Comparison of ENCODE assay signal across 8 mouse cellular contexts in genomic region chr3:96635906-96636305, GRCm38 (mm10). TPM values are rescaled to one million over a fixed set of nuclear protein-coding genes. Genes with fewer than 3 reads are reported as not detected.
A peak's percentile ranks its signal among the peaks of the same experiment; 100 is the strongest.
DNase-seq lines count a peak whose midpoint lies in the region; ATAC-seq and TF ChIP-seq lines count a peak whose summit lies in the region.

No protein-coding gene starts in this region.

- in situ Hi-C loops in CH12.LX (cut with MboI; ENCODE audit: low pct_ligation_motif_present, low pct_unique_long_range_greater_than_20kb, low sequenced_read_pairs) = no loop called here

- H3K4me2 ChIP-seq in CH12.LX (ENCODE audit: insufficient read depth, low read depth, poor library complexity, severe bottlenecking) = peak overlapping the region; percentile 88
- H3K4me2 ChIP-seq in liver, embryonic 14.5 days (ENCODE audit: low read depth) = peak overlapping the region; percentile 93

- peak; percentile 25; the same call in 1 of the 2 replicates for ATAC-seq in liver, embryonic 14.5 days (ENCODE audit: insufficient read depth)

- H3K9ac ChIP-seq in CH12.LX (ENCODE audit: insufficient read depth, low read depth) = peak overlapping the region; percentile 89
- H3K9ac ChIP-seq in liver, embryonic 14.5 days (replicated peaks) = peak overlapping the region; percentile 99

- intact Hi-C loops in heart, postnatal 10 days (cut with DNase I) = loop anchor here (2.0 to 5.0 kb wide), 2 partner anchors 33 to 61 kb away; partner anchors contain the start of gene Pias3

- TF ChIP-seq POLR2A in CH12.LX (IDR thresholded peaks at IDR 0.05; ENCODE audit: low read depth, low read length) = no peak

- peaks cover 57% of the 10 kb centered on the region for H3K36me3 ChIP-seq in heart, embryonic 10.5 days
- H3K36me3 ChIP-seq in CH12.LX (replicated peaks in 1 of 2; ENCODE audit: control insufficient read depth in 1 of 2, insufficient read depth in 1 of 2, low read length in 1 of 2) = peaks cover 29 to 66% of the 10 kb centered on the region in 2 experiments
- H3K36me3 ChIP-seq in forebrain, embryonic 10.5 days (replicated peaks) = peaks cover 67% of the 10 kb centered on the region
- peaks cover 16% of the 10 kb centered on the region for H3K36me3 ChIP-seq in liver, embryonic 14.5 days (replicated peaks; ENCODE audit: control insufficient read depth, insufficient read depth, low read depth)

- no peak for DNase-seq in heart, embryonic 10.5 days (ENCODE audit: low spot score)
- DNase-seq in heart, postnatal 10 days = no peak
- DNase-seq in CH12.LX (ENCODE audit: extremely low read depth) = no peak
- DNase-seq in forebrain, embryonic 10.5 days (ENCODE audit: extremely low spot score, low spot score) = no peak
- no peak for DNase-seq in liver, embryonic 14.5 days (ENCODE audit: low read depth in 3 of 3, low spot score in 3 of 3)
- no peak for DNase-seq in urinary bladder, postnatal 36 days (ENCODE audit: low spot score in 2 of 2)
- no peak for DNase-seq in frontal cortex, postnatal 10 days (ENCODE audit: low spot score in 2 of 2)
- DNase-seq in adrenal gland, adult 8-10 months = no peak

- no peak for TF ChIP-seq EP300 in CH12.LX (IDR thresholded peaks at IDR 0.05; ENCODE audit: low read length)
- no peak for TF ChIP-seq EP300 in liver, embryonic 14.5 days (IDR thresholded peaks at IDR 0.05; ENCODE audit: low read depth)

- H3K79me2 ChIP-seq in CH12.LX (replicated peaks; ENCODE audit: control insufficient read depth, extremely low read depth, insufficient read depth, poor library complexity, severe bottlenecking) = peaks cover 10% of the 10 kb centered on the region

- peak overlapping the region; percentile 98 for H3K4me3 ChIP-seq in heart, embryonic 10.5 days
- H3K4me3 ChIP-seq in CH12.LX (replicated peaks in 1 of 3; ENCODE audit: low read depth in 2 of 3, low read length in 2 of 3, poor library complexity in 1 of 3) = peak overlapping the region; percentile 67 to 91 (median 70)
- peak overlapping the region; percentile 94 for H3K4me3 ChIP-seq in forebrain, embryonic 10.5 days
- H3K4me3 ChIP-seq in liver, embryonic 14.5 days (ENCODE audit: insufficient read depth in 1 of 2, low read depth in 2 of 2, low read length in 2 of 2) = peak overlapping the region; percentile 85 to 99

- no peaks in the 10 kb centered on the region for H3K27me3 ChIP-seq in heart, embryonic 10.5 days (ENCODE audit: insufficient read depth, poor library complexity, severe bottlenecking)
- H3K27me3 ChIP-seq in CH12.LX (replicated peaks) = no peaks in the 10 kb centered on the region
- H3K27me3 ChIP-seq in forebrain, embryonic 10.5 days (ENCODE audit: poor library complexity, severe bottlenecking) = no peaks in the 10 kb centered on the region
- no peaks in the 10 kb centered on the region for H3K27me3 ChIP-seq in liver, embryonic 14.5 days (ENCODE audit: control insufficient read depth, insufficient read depth, low read length)

- H3K4me1 ChIP-seq in heart, embryonic 10.5 days = peaks cover 29% of the 10 kb centered on the region
- peaks cover 6 to 30% of the 10 kb centered on the region in 2 experiments for H3K4me1 ChIP-seq in CH12.LX (ENCODE audit: control insufficient read depth in 1 of 2, insufficient read depth in 2 of 2)
- H3K4me1 ChIP-seq in forebrain, embryonic 10.5 days = peaks cover 32% of the 10 kb centered on the region
- peaks cover 13% of the 10 kb centered on the region in 2 experiments for H3K4me1 ChIP-seq in liver, embryonic 14.5 days (replicated peaks; ENCODE audit: control insufficient read depth in 2 of 2, insufficient read depth in 2 of 2, low read length in 1 of 2)

- TF ChIP-seq RAD21 in CH12.LX (IDR thresholded peaks at IDR 0.05; ENCODE audit: low read depth, low read length) = no peak

- no peaks in the 10 kb centered on the region for H3K9me3 ChIP-seq in heart, embryonic 10.5 days
- H3K9me3 ChIP-seq in CH12.LX (replicated peaks; ENCODE audit: low read length) = no peaks in the 10 kb centered on the region
- H3K9me3 ChIP-seq in forebrain, embryonic 10.5 days = no peaks in the 10 kb centered on the region
- H3K9me3 ChIP-seq in liver, embryonic 14.5 days (ENCODE audit: control insufficient read depth, low read length) = no peaks in the 10 kb centered on the region

- dilution Hi-C loops in CH12.LX (cut with MboI; ENCODE audit: extremely low pct_ligation_motif_present, extremely low pct_unique_long_range_greater_than_20kb, low sequenced_read_pairs) = no loop called here

- peak overlapping the region; percentile 98 for H3K27ac ChIP-seq in heart, embryonic 10.5 days
- peak overlapping the region; percentile 26; the same call in 1 of the 2 replicates for H3K27ac ChIP-seq in CH12.LX (ENCODE audit: insufficient read depth, low read depth)
- H3K27ac ChIP-seq in forebrain, embryonic 10.5 days = peak overlapping the region; percentile 94
- peak overlapping the region; percentile 71 for H3K27ac ChIP-seq in liver, embryonic 14.5 days

- 8% methylated on average over 15 of the region's 15 CpGs for WGBS in heart, embryonic 10.5 days
- WGBS in forebrain, embryonic 10.5 days = 13% methylated on average over 15 of the region's 15 CpGs
- WGBS in liver, embryonic 14.5 days (ENCODE audit: insufficient replicate concordance) = 5% methylated on average over 15 of the region's 15 CpGs

- TF ChIP-seq CTCF in CH12.LX (conservative IDR thresholded peaks at IDR 0.05 in 1 of 2, IDR thresholded peaks at IDR 0.05 in 1 of 2; ENCODE audit: low read depth in 2 of 2, low read length in 2 of 2) = no peak
- no peak for TF ChIP-seq CTCF in liver, embryonic 14.5 days (IDR thresholded peaks at IDR 0.05; ENCODE audit: low read depth)

TF ChIP-seq in CH12.LX, 34 proteins besides CTCF, POLR2A, EP300 and RAD21 (continues in another document):
- TF ChIP-seq HCFC1 (IDR thresholded peaks at IDR 0.05; ENCODE audit: low read depth, low read length) (no peak), POLR2AphosphoS2 (IDR thresholded peaks at IDR 0.05; ENCODE audit: low read depth, low read length) (no peak), IRF4 (IDR thresholded peaks at IDR 0.05; ENCODE audit: low read depth, low read length) (no peak), JUN (IDR thresholded peaks at IDR 0.05; ENCODE audit: insufficient read depth, low read depth, low read length) (no peak), MAFK (IDR thresholded peaks at IDR 0.05; ENCODE audit: insufficient replicate concordance, low read length) (no peak)

RNA-seq across cellular contexts. Expression of gene Gm42957, which starts 0.6 kb away (rescaled TPM):
- polyA plus RNA-seq in heart, embryonic 10.5 days (2016; fragmentation: Nextera tagmentation; extraction: Ambion mirVana) = 0.10 and 0.26 TPM in 2 replicates
- under 1 TPM in 1 of 2 experiments, not detected in 1; 0.20 TPM for total RNA-seq in heart, postnatal 10 days (2021)
- total RNA-seq in CH12.LX (2012; rRNA removed) = 0.08 and 0.13 TPM in 2 replicates
- total RNA-seq in CH12.LX (2014; rRNA removed) = not detected in 2 replicates
- polyA plus RNA-seq in CH12.LX (2012; ENCODE audit: insufficient read length, low read depth) = 0.11 TPM in 1 of 2 replicates, not detected in the other
- 0.11 and 0.12 TPM in 2 replicates for polyA plus RNA-seq in forebrain, embryonic 10.5 days (2016; fragmentation: Nextera tagmentation; extraction: Ambion mirVana)
- 0.02 TPM in 1 of 2 replicates, not detected in the other for polyA plus RNA-seq in liver, embryonic 14.5 days (2012; rRNA removed)
- not detected in 2 replicates for polyA plus RNA-seq in liver, embryonic 14.5 days (2014; fragmentation: Nextera tagmentation; extraction: Ambion mirVana)
- total RNA-seq in adrenal gland, adult 8-10 months (2022) = under 1 TPM; 0.32 to 0.80 (median 0.40) TPM

RNA-seq across cellular contexts. Expression of gene Pex11b, which starts 0.7 kb away (rescaled TPM):
- polyA plus RNA-seq in heart, embryonic 10.5 days (2016; fragmentation: Nextera tagmentation; extraction: Ambion mirVana) = 37.1 and 39.0 TPM in 2 replicates
- total RNA-seq in heart, postnatal 10 days (2021) = 10 to 100 TPM; 30.3 to 35.3 TPM
- total RNA-seq in CH12.LX (2012; rRNA removed) = 23.4 and 23.9 TPM in 2 replicates
- 26.3 and 33.1 TPM in 2 replicates for total RNA-seq in CH12.LX (2014; rRNA removed)
- polyA plus RNA-seq in CH12.LX (2012; ENCODE audit: insufficient read length, low read depth) = 23.2 and 27.9 TPM in 2 replicates
- polyA plus RNA-seq in forebrain, embryonic 10.5 days (2016; fragmentation: Nextera tagmentation; extraction: Ambion mirVana) = 36.6 and 40.7 TPM in 2 replicates
- polyA plus RNA-seq in liver, embryonic 14.5 days (2012; rRNA removed) = 10.5 and 10.7 TPM in 2 replicates
- polyA plus RNA-seq in liver, embryonic 14.5 days (2014; fragmentation: Nextera tagmentation; extraction: Ambion mirVana) = 15.7 and 19.1 TPM in 2 replicates
- 10 to 100 TPM; 51.1 to 60.0 (median 56.2) TPM for total RNA-seq in adrenal gland, adult 8-10 months (2022)

RNA-seq across cellular contexts. Expression of gene Rbm8a, which starts 6.2 kb away (rescaled TPM):
- polyA plus RNA-seq in heart, embryonic 10.5 days (2016; fragmentation: Nextera tagmentation; extraction: Ambion mirVana) = 112 and 150 TPM in 2 replicates
- total RNA-seq in heart, postnatal 10 days (2021) = 10 to 100 TPM; 47.9 to 55.9 TPM
- total RNA-seq in CH12.LX (2012; rRNA removed) (80.3 and 114 TPM in 2 replicates), CH12.LX (2014; rRNA removed) (50.2 and 59.7 TPM in 2 replicates)
- polyA plus RNA-seq in CH12.LX (2012; ENCODE audit: insufficient read length, low read depth) = 187 and 377 TPM in 2 replicates
- polyA plus RNA-seq in forebrain, embryonic 10.5 days (2016; fragmentation: Nextera tagmentation; extraction: Ambion mirVana) = 224 and 226 TPM in 2 replicates
- polyA plus RNA-seq in liver, embryonic 14.5 days (2012; rRNA removed) = 11.6 and 22.8 TPM in 2 replicates
- polyA plus RNA-seq in liver, embryonic 14.5 days (2014; fragmentation: Nextera tagmentation; extraction: Ambion mirVana) = 69.1 and 73.6 TPM in 2 replicates
- 100 to 1,000 TPM in 1 of 4 experiments, 10 to 100 TPM in 3; 54.6 to 101 (median 71.7) TPM for total RNA-seq in adrenal gland, adult 8-10 months (2022)

RNA-seq across cellular contexts. Expression of gene Itga10, which starts 9.5 kb away (rescaled TPM):
- polyA plus RNA-seq in heart, embryonic 10.5 days (2016; fragmentation: Nextera tagmentation; extraction: Ambion mirVana) = 0.74 and 0.84 TPM in 2 replicates
- total RNA-seq in heart, postnatal 10 days (2021) = 1 to 10 TPM in 1 of 2 experiments, under 1 TPM in 1; 0.60 to 1.5 TPM
- total RNA-seq in CH12.LX (2012; rRNA removed) (0.80 and 1.2 TPM in 2 replicates), CH12.LX (2014; rRNA removed) (0.36 and 0.46 TPM in 2 replicates)
- polyA plus RNA-seq in CH12.LX (2012; ENCODE audit: insufficient read length, low read depth) = 1.0 and 1.2 TPM in 2 replicates
- 0.43 and 0.51 TPM in 2 replicates for polyA plus RNA-seq in forebrain, embryonic 10.5 days (2016; fragmentation: Nextera tagmentation; extraction: Ambion mirVana)
- 0.42 and 0.47 TPM in 2 replicates for polyA plus RNA-seq in liver, embryonic 14.5 days (2012; rRNA removed)
- polyA plus RNA-seq in liver, embryonic 14.5 days (2014; fragmentation: Nextera tagmentation; extraction: Ambion mirVana) = 0.05 TPM in 2 replicates
- total RNA-seq in adrenal gland, adult 8-10 months (2022) = 1 to 10 TPM; 1.5 to 2.4 (median 1.8) TPM

RNA-seq across cellular contexts. Expression of gene Ankrd35, which starts 34.0 kb away (rescaled TPM):
- 0.14 TPM in 2 replicates for polyA plus RNA-seq in heart, embryonic 10.5 days (2016; fragmentation: Nextera tagmentation; extraction: Ambion mirVana)
- under 1 TPM; 0.55 to 0.60 TPM for total RNA-seq in heart, postnatal 10 days (2021)
- 6.5 and 11.2 TPM in 2 replicates for total RNA-seq in CH12.LX (2012; rRNA removed)
- 0.51 and 0.78 TPM in 2 replicates for total RNA-seq in CH12.LX (2014; rRNA removed)
- polyA plus RNA-seq in CH12.LX (2012; ENCODE audit: insufficient read length, low read depth) = 1.9 and 2.5 TPM in 2 replicates
- polyA plus RNA-seq in forebrain, embryonic 10.5 days (2016; fragmentation: Nextera tagmentation; extraction: Ambion mirVana) = 0.06 and 0.09 TPM in 2 replicates
- 0.26 and 0.39 TPM in 2 replicates for polyA plus RNA-seq in liver, embryonic 14.5 days (2012; rRNA removed)
- polyA plus RNA-seq in liver, embryonic 14.5 days (2014; fragmentation: Nextera tagmentation; extraction: Ambion mirVana) = 0.13 and 0.22 TPM in 2 replicates
- 1 to 10 TPM; 3.1 to 9.9 (median 5.0) TPM for total RNA-seq in adrenal gland, adult 8-10 months (2022)

Comparison
In these comparisons a context has a peak if more than half of its experiments do, and no peak if none do; other contexts are left out.
1. H3K27ac ChIP-seq: peak in every context shown above with its lines; median percentile 98 in heart, embryonic 10.5 days; 94 in forebrain, embryonic 10.5 days; 71 in liver, embryonic 14.5 days; 26 in CH12.LX.